ENCODE assay signal across 8 mouse cellular contexts in the genomic region with DNA sequence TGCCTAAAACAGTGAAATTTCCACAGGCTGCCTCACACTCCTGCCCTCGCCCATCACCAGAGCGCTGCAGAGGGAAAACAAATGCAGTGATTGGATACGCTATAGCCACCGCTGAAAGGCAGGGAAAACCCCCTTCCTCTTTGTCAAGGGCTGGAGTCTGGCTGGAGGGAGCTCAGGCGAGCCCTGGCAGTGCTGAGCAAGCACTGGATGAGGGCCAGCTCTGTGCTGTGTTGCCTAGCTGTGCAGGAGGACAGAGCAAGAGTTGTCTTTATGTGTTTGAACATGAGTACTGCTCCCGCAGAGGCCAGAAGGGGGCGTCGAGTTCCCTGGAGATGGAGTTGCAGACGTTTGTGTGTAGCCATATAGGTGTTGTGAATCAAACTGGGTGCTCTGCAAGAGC. TPM values are rescaled to one million over a fixed set of nuclear protein-coding genes. Genes with fewer than 3 reads are reported as not detected.
DNase-seq lines count a peak whose midpoint lies in the region; ATAC-seq lines count a peak whose summit lies in the region.

No protein-coding gene starts in this region.

- no peaks in the 10 kb centered on the region for H3K36me3 ChIP-seq in midbrain, embryonic 10.5 days

- no peak for ATAC-seq in megakaryocyte-erythroid progenitor cell, adult 5-6 weeks (replicated peaks; ENCODE audit: low FRiP score, low TSS enrichment, poor library complexity, severe bottlenecking)
- ATAC-seq in megakaryocyte, adult 5-6 weeks (ENCODE audit: poor library complexity, severe bottlenecking), result no peak

- 36% methylated on average over 9 of the region's 9 CpGs for WGBS in midbrain, embryonic 10.5 days

- 0 out of 2 replicates have a peak overlapping the region, but pooled peaks have one; percentile 38 for H3K27ac ChIP-seq in midbrain, embryonic 10.5 days (replicated peaks)

- peak; percentile 78 for DNase-seq in layer of hippocampus, adult 11-12 months (ENCODE audit: low spot score)
- no peak for DNase-seq in layer of hippocampus, adult 9-10 months (ENCODE audit: low spot score)
- DNase-seq in adrenal gland, postnatal 25 days, result peak; percentile 72
- DNase-seq in cerebellum, postnatal 36 days, result peak; percentile 77 to 80
- DNase-seq in induced T-regulatory cell, adult 2 months (ENCODE audit: low read depth), result peak; percentile 31
- DNase-seq in midbrain, embryonic 10.5 days (ENCODE audit: low spot score), result no peak

- H3K4me1 ChIP-seq in midbrain, embryonic 10.5 days, result peaks cover 21% of the 10 kb centered on the region

- peaks cover 20% of the 10 kb centered on the region for H3K9me3 ChIP-seq in midbrain, embryonic 10.5 days (replicated peaks)

- H3K27me3 ChIP-seq in midbrain, embryonic 10.5 days (ENCODE audit: low read depth, poor library complexity, severe bottlenecking), result 0 out of 2 replicates have a peak, but pooled peaks cover 10% of the 10 kb centered on the region

- H3K4me3 ChIP-seq in midbrain, embryonic 10.5 days, result no peak overlapping the region

RNA-seq across cellular contexts. Expression of a gene that starts 9.7 kb away (rescaled TPM):
- not detected in 2 replicates for total RNA-seq in adrenal gland, postnatal 25 days (2021)
- polyA plus RNA-seq in midbrain, embryonic 10.5 days (2016; fragmentation: Nextera tagmentation; extraction: Ambion mirVana), result not detected in 2 replicates
- not detected in 2 replicates for total RNA-seq in megakaryocyte-erythroid progenitor cell, adult 5-6 weeks (2014; fragmentation: Nextera tagmentation)
- not detected in 2 replicates for total RNA-seq in megakaryocyte-erythroid progenitor cell, adult 5-6 weeks (2017)
- not detected in 2 replicates for total RNA-seq in megakaryocyte, adult 5-6 weeks (2015)
- not detected in 2 replicates for total RNA-seq in megakaryocyte, adult 5-6 weeks (2017)

RNA-seq across cellular contexts. Expression of a gene that starts 26.2 kb away (rescaled TPM):
- 165 and 222 TPM in 2 replicates for total RNA-seq in adrenal gland, postnatal 25 days (2021)
- 89.7 and 131 TPM in 2 replicates for polyA plus RNA-seq in midbrain, embryonic 10.5 days (2016; fragmentation: Nextera tagmentation; extraction: Ambion mirVana)
- 55.7 and 65.0 TPM in 2 replicates for total RNA-seq in megakaryocyte-erythroid progenitor cell, adult 5-6 weeks (2014; fragmentation: Nextera tagmentation)
- 36.6 and 48.3 TPM in 2 replicates for total RNA-seq in megakaryocyte-erythroid progenitor cell, adult 5-6 weeks (2017)
- total RNA-seq in megakaryocyte, adult 5-6 weeks (2015), result 18.1 and 18.6 TPM in 2 replicates
- 17.3 and 52.6 TPM in 2 replicates for total RNA-seq in megakaryocyte, adult 5-6 weeks (2017)

RNA-seq across cellular contexts. Expression of a gene that starts 51.7 kb away (rescaled TPM):
- 0.76 and 1.1 TPM in 2 replicates for total RNA-seq in adrenal gland, postnatal 25 days (2021)
- 0.80 and 0.89 TPM in 2 replicates for polyA plus RNA-seq in midbrain, embryonic 10.5 days (2016; fragmentation: Nextera tagmentation; extraction: Ambion mirVana)
- 2.8 TPM in 1 of 2 replicates, not detected in the other for total RNA-seq in megakaryocyte-erythroid progenitor cell, adult 5-6 weeks (2014; fragmentation: Nextera tagmentation)
- total RNA-seq in megakaryocyte-erythroid progenitor cell, adult 5-6 weeks (2017), result not detected in 2 replicates
- total RNA-seq in megakaryocyte, adult 5-6 weeks (2015), result 0.71 and 1.2 TPM in 2 replicates
- total RNA-seq in megakaryocyte, adult 5-6 weeks (2017), result 0.44 and 0.49 TPM in 2 replicates

Comparison
In these comparisons a context has a peak if more than half of its experiments do, and no peak if none do; other contexts are left out.
1. DNase-seq: peak in layer of hippocampus, adult 11-12 months (single experiment), adrenal gland, postnatal 25 days (single experiment), cerebellum, postnatal 36 days (2 of 2) and induced T-regulatory cell, adult 2 months (single experiment); none in layer of hippocampus, adult 9-10 months (single experiment) and midbrain, embryonic 10.5 days (single experiment).